Mouse (Mus musculus) limb, embryonic 11.5 days (tissue): ENCODE results near the gene Slc25a45. TPM values are rescaled to one million over a fixed set of nuclear protein-coding genes. Genes with fewer than 3 reads are reported as not detected.

ENCODE experiments used
- ATAC-seq: fragments of 200-750 bp; cut with Nextera tagmentation; 2 replicates; pipeline ENCODE4 v1.8.0; 2017; ENCODE audit warnings: low read depth; ENCODE audit not compliant: insufficient number of reproducible peaks, low FRiP score, low TSS enrichment
- DNase-seq: peaks from one replicate; pipeline ENCODE4 v3.0.0-alpha.2; 2015; ENCODE audit warnings: low spot score
- H3K27ac ChIP-seq: fragments of 300-500 bp; sonication (generic); replicated peaks from 2 replicates; pipeline ENCODE4 v1.5.1; 2014; ENCODE audit warnings: low read depth, mild to moderate bottlenecking, low read length
- H3K27me3 ChIP-seq: fragments of 300-500 bp; sonication (generic); 2 replicates; pipeline ENCODE4 v1.6.1; 2014; ENCODE audit warnings: mild to moderate bottlenecking, low read length, mixed read lengths; ENCODE audit not compliant: control insufficient read depth, insufficient read depth
- H3K36me3 ChIP-seq: fragments of 300-500 bp; sonication (generic); 2 replicates; pipeline ENCODE4 v1.6.1; 2014; ENCODE audit warnings: mild to moderate bottlenecking, low read length, moderate library complexity, mixed read lengths; ENCODE audit not compliant: control insufficient read depth, insufficient read depth
- H3K4me1 ChIP-seq: fragments of 300-500 bp; sonication (generic); 2 replicates; pipeline ENCODE4 v1.6.1; 2014; ENCODE audit warnings: low read length, mixed read lengths; ENCODE audit not compliant: control insufficient read depth, insufficient read depth
- H3K4me2 ChIP-seq: fragments of 300-500 bp; sonication (generic); 2 replicates; pipeline ENCODE4 v1.6.1; 2014; ENCODE audit warnings: low read depth, mild to moderate bottlenecking, moderate library complexity; ENCODE audit not compliant: severe bottlenecking
- H3K4me3 ChIP-seq: fragments of 300-500 bp; sonication (generic); 2 replicates; pipeline ENCODE4 v1.5.1; 2014; ENCODE audit warnings: low read depth, low read length
- H3K9ac ChIP-seq: fragments of 300-500 bp; sonication (generic); 2 replicates; pipeline ENCODE4 v1.6.1; 2014; ENCODE audit warnings: mild to moderate bottlenecking, low read length
- H3K9me3 ChIP-seq: fragments of 300-500 bp; sonication (generic); 2 replicates; pipeline ENCODE4 v1.6.1; 2016; ENCODE audit warnings: low read length; ENCODE audit not compliant: control insufficient read depth
- WGBS: fragments of 180-500 bp; shearing (Covaris S2); extraction: QIAGEN DNeasy Blood & Tissue Kit; methylation state at CpG from one replicate; pipeline ENCODE4 v1.1.7; 2014; 5-methylcytosine and 5-hydroxymethylcytosine counted together
- polyA plus RNA-seq: library from polyadenylated mRNA; unstranded; fragments of >200 nt; fragmentation: Nextera tagmentation; extraction: Ambion mirVana; gene quantifications from 2 replicates; pipeline ENCODE4 v1.2.1, GENCODE M21; 2014

Slc25a45 gene
- polyA plus RNA-seq, 1 experiment from 2014 or later = 1.5 TPM

- no peak for ATAC-seq
- Histone ChIP-seq H3K27ac (no peak overlapping the region), H3K9me3 (no peaks in the 10 kb centered on the region), H3K27me3 (no peaks in the 10 kb centered on the region), H3K4me3 (no peak overlapping the region), H3K4me1 (no peaks in the 10 kb centered on the region), H3K4me2 (no peak overlapping the region), H3K36me3 (peaks cover 5% of the 10 kb centered on the region; the same call in 1 of the 2 replicates), H3K9ac (no peak overlapping the region)
- 80% methylated on average over 3 of the region's 3 CpGs for WGBS
- DNase-seq = no peak
Measured at GRCm38 (mm10) chr19:5887234-5887815, 9.7 kb downstream of the Slc25a45 start.

GRCm38 (mm10) chr19:5889211-5889610 is 11.6 kb downstream of the Slc25a45 start:
- DNase-seq = no peak
- Histone ChIP-seq H3K36me3 (peaks cover 5% of the 10 kb centered on the region; the same call in 1 of the 2 replicates), H3K27me3 (no peaks in the 10 kb centered on the region), H3K4me2 (no peak overlapping the region), H3K9me3 (no peaks in the 10 kb centered on the region), H3K27ac (no peak overlapping the region), H3K9ac (no peak overlapping the region), H3K4me3 (no peak overlapping the region), H3K4me1 (peaks cover 5% of the 10 kb centered on the region; the same call in 1 of the 2 replicates)
- 82% methylated on average over 4 of the region's 4 CpGs for WGBS
- ATAC-seq = no peak

GRCm38 (mm10) chr19:5891521-5892258 is 14.1 kb downstream of the Slc25a45 start:
- no peak overlapping the region for H3K27ac ChIP-seq
- ATAC-seq (no peak), DNase-seq (no peak)
- 95% methylated on average over 12 of the region's 12 CpGs for WGBS
- H3K27me3 ChIP-seq = no peaks in the 10 kb centered on the region
- no peak overlapping the region; the same call in 1 of the 2 replicates for H3K4me2 ChIP-seq
- no peak overlapping the region for H3K9ac ChIP-seq
- H3K4me3 ChIP-seq = no peak overlapping the region
- H3K36me3 ChIP-seq = peaks cover 5% of the 10 kb centered on the region; the same call in 1 of the 2 replicates
- peaks cover 5% of the 10 kb centered on the region; the same call in 1 of the 2 replicates for H3K4me1 ChIP-seq
- H3K9me3 ChIP-seq = no peaks in the 10 kb centered on the region

GRCm38 (mm10) chr19:5892262-5892661 is 14.7 kb downstream of the Slc25a45 start:
- 92% methylated on average over 7 of the region's 7 CpGs for WGBS
- Histone ChIP-seq H3K4me3 (no peak overlapping the region), H3K4me2 (no peak overlapping the region), H3K36me3 (peaks cover 5% of the 10 kb centered on the region; the same call in 1 of the 2 replicates), H3K27me3 (no peaks in the 10 kb centered on the region), H3K9ac (no peak overlapping the region), H3K4me1 (peaks cover 5% of the 10 kb centered on the region; the same call in 1 of the 2 replicates), H3K9me3 (no peaks in the 10 kb centered on the region), H3K27ac (no peak overlapping the region)
- DNase-seq (no peak), ATAC-seq (no peak)

- H3K36me3 ChIP-seq = peaks cover 5% of the 10 kb centered on the region; the same call in 1 of the 2 replicates
- no peak overlapping the region for H3K27ac ChIP-seq
- H3K4me2 ChIP-seq = 0 out of 2 replicates have a peak overlapping the region, but pooled peaks have one; percentile 15
- no peaks in the 10 kb centered on the region for H3K27me3 ChIP-seq
- ATAC-seq = no peak
- 94% methylated on average over 13 of the region's 13 CpGs for WGBS
- no peak overlapping the region for H3K9ac ChIP-seq
- no peak for DNase-seq
- H3K4me1 ChIP-seq = peaks cover 5% of the 10 kb centered on the region; the same call in 1 of the 2 replicates
- no peaks in the 10 kb centered on the region for H3K9me3 ChIP-seq
- no peak overlapping the region; the same call in 1 of the 2 replicates for H3K4me3 ChIP-seq
Measured at GRCm38 (mm10) chr19:5892735-5893134, 15.1 kb downstream of the Slc25a45 start.

GRCm38 (mm10) chr19:5893282-5894001 is 15.8 kb downstream of the Slc25a45 start:
- no peak overlapping the region for H3K27ac ChIP-seq
- peaks cover 5% of the 10 kb centered on the region; the same call in 1 of the 2 replicates for H3K4me1 ChIP-seq
- H3K36me3 ChIP-seq = peaks cover 5% of the 10 kb centered on the region; the same call in 1 of the 2 replicates
- ATAC-seq (peak; percentile 50; the same call in 1 of the 2 replicates), DNase-seq (no peak)
- WGBS = 9% methylated on average over 31 of the region's 31 CpGs
- H3K4me3 ChIP-seq = peak overlapping the region; percentile 70
- no peaks in the 10 kb centered on the region for H3K9me3 ChIP-seq
- peak overlapping the region; percentile 75 for H3K9ac ChIP-seq
- H3K27me3 ChIP-seq = no peaks in the 10 kb centered on the region
- H3K4me2 ChIP-seq = peak overlapping the region; percentile 77

- H3K36me3 ChIP-seq = peaks cover 5% of the 10 kb centered on the region; the same call in 1 of the 2 replicates
- 5% methylated on average over 36 of the region's 36 CpGs for WGBS
- no peaks in the 10 kb centered on the region for H3K27me3 ChIP-seq
- no peak within 1 kb of the TSS for H3K27ac ChIP-seq
- DNase-seq = peak; percentile 96
- peak within 1 kb of the TSS; percentile 70 for H3K4me3 ChIP-seq
- H3K9ac ChIP-seq = peak within 1 kb of the TSS; percentile 75
- H3K9me3 ChIP-seq = no peaks in the 10 kb centered on the region
- ATAC-seq = peak; percentile 95
- H3K4me1 ChIP-seq = peaks cover 5% of the 10 kb centered on the region; the same call in 1 of the 2 replicates
- H3K4me2 ChIP-seq = peak within 1 kb of the TSS; percentile 77
Measured at GRCm38 (mm10) chr19:5894002-5894678, 16.5 kb downstream of the Slc25a45 start, which contains the start of gene Tigd3. TSS of gene Tigd3 (minus strand) at chr19:5894149.
